In genomic region chr4:148878192-148878983, GRCm38 (mm10) we compare ENCODE assay signal across 14 mouse cellular contexts.
A peak's percentile ranks its signal among the peaks of the same experiment; 100 is the strongest.
DNase-seq lines count a peak whose midpoint lies in the region; ATAC-seq and TF ChIP-seq lines count a peak whose summit lies in the region.
"Had no signal": no experiment of that assay in that cellular context is flagged by ENCODE, and none has a peak within 500 bp of the region (broad histone marks: within the 10 kb centered on the region; RNA-seq: fewer than 3 reads in every experiment).

No protein-coding gene starts in this region.

- H3K79me2 ChIP-seq in MEL (ENCODE audit: control insufficient read depth, insufficient read depth, low read length, poor library complexity) = no peaks in the 10 kb centered on the region

- H3K27me3 ChIP-seq in heart, embryonic 12.5 days (replicated peaks) = no peaks in the 10 kb centered on the region
- H3K27me3 ChIP-seq in MEL (ENCODE audit: control insufficient read depth in 1 of 2, insufficient read depth in 2 of 2, low read length in 2 of 2) = no peaks in the 10 kb centered on the region
- no peaks in the 10 kb centered on the region for H3K27me3 ChIP-seq in intestine, postnatal 0 days (replicated peaks; ENCODE audit: control insufficient read depth, insufficient read depth, low read length)

- peak overlapping the region; percentile 94 for H3K27ac ChIP-seq in heart, embryonic 12.5 days (ENCODE audit: poor library complexity, severe bottlenecking)
- H3K27ac ChIP-seq in left cerebral cortex, adult 2 months = no peak overlapping the region
- no peak overlapping the region for H3K27ac ChIP-seq in MEL (ENCODE audit: control insufficient read depth, low read depth, low read length)
- H3K27ac ChIP-seq in intestine, postnatal 0 days (ENCODE audit: low read depth, low read length) = no peak overlapping the region
- H3K27ac ChIP-seq: liver, embryonic 14.5 days had no signal

- peaks cover 83% of the 10 kb centered on the region for H3K4me1 ChIP-seq in heart, embryonic 12.5 days (replicated peaks)
- H3K4me1 ChIP-seq in MEL (ENCODE audit: control insufficient read depth in 1 of 2, insufficient read depth in 2 of 2, low read length in 2 of 2) = peaks cover 2 to 31% of the 10 kb centered on the region in 2 experiments; a peak in 3 of 4 replicates
- no peaks in the 10 kb centered on the region for H3K4me1 ChIP-seq in intestine, postnatal 0 days (replicated peaks; ENCODE audit: control insufficient read depth, insufficient read depth, low read length)

- no peaks in the 10 kb centered on the region for H3K9me3 ChIP-seq in heart, embryonic 12.5 days (replicated peaks)
- H3K9me3 ChIP-seq in MEL (replicated peaks; ENCODE audit: insufficient read depth, low read length) = no peaks in the 10 kb centered on the region
- H3K9me3 ChIP-seq in intestine, postnatal 0 days (ENCODE audit: control insufficient read depth) = no peaks in the 10 kb centered on the region

- TF ChIP-seq CTCF in left cerebral cortex, adult 2 months (IDR thresholded peaks at IDR 0.05) = peak; percentile 19
- TF ChIP-seq CTCF in MEL (IDR thresholded peaks at IDR 0.05 in 2 of 3, conservative IDR thresholded peaks at IDR 0.05 in 1 of 3; ENCODE audit: control insufficient read depth in 1 of 3, insufficient read depth in 1 of 3, low read depth in 2 of 3, low read length in 3 of 3, poor library complexity in 1 of 3, severe bottlenecking in 1 of 3) = peak; percentile 4 to 31 (median 11); a peak in 2 of 6 replicates
- peak; percentile 29; the same call in 1 of the 2 replicates for TF ChIP-seq CTCF in intestine, postnatal 0 days (IDR thresholded peaks at IDR 0.05; ENCODE audit: low read depth)

- peak overlapping the region; percentile 49 for H3K4me2 ChIP-seq in heart, embryonic 12.5 days
- no peak overlapping the region for H3K4me2 ChIP-seq in intestine, postnatal 0 days (replicated peaks; ENCODE audit: low read depth)

- no peak; the same call in 1 of the 2 replicates for TF ChIP-seq RAD21 in MEL (IDR thresholded peaks at IDR 0.05; ENCODE audit: low read depth, low read length)

- H3K4me3 ChIP-seq in heart, embryonic 12.5 days = no peak overlapping the region
- no peak overlapping the region for H3K4me3 ChIP-seq in left cerebral cortex, adult 2 months
- H3K4me3 ChIP-seq in MEL (ENCODE audit: control insufficient read depth in 1 of 2, insufficient read depth in 1 of 2, low read depth in 2 of 2, low read length in 2 of 2) = 0 out of 4 replicates have a peak overlapping the region, but pooled peaks of 1 of the 2 experiments have one; percentile 0
- H3K4me3 ChIP-seq in intestine, postnatal 0 days (ENCODE audit: low read depth, low read length) = no peak overlapping the region
- H3K4me3 ChIP-seq: erythroblast, embryonic 14.5 days had no signal

- WGBS in heart, embryonic 12.5 days = 35% methylated on average over 11 of the region's 11 CpGs
- WGBS in intestine, postnatal 0 days = 69% methylated on average over 11 of the region's 11 CpGs

- no peak for ATAC-seq in heart, embryonic 12.5 days (ENCODE audit: insufficient number of reproducible peaks, low FRiP score)
- no peak for ATAC-seq in intestine, postnatal 0 days
- ATAC-seq: CD4-positive, CD25-positive, alpha-beta regulatory T cell, adult 4 months; inflammation-experienced regulatory T-cells, adult 6 months had no signal

- H3K36me3 ChIP-seq in heart, embryonic 12.5 days = no peaks in the 10 kb centered on the region
- H3K36me3 ChIP-seq in MEL (ENCODE audit: control insufficient read depth in 1 of 2, insufficient read depth in 2 of 2, low read length in 2 of 2) = peaks cover 0 to 17% of the 10 kb centered on the region in 2 experiments; a peak in 2 of 4 replicates
- no peaks in the 10 kb centered on the region for H3K36me3 ChIP-seq in intestine, postnatal 0 days (ENCODE audit: control insufficient read depth, insufficient read depth)

- H3K9ac ChIP-seq in heart, embryonic 12.5 days = peak overlapping the region; percentile 48
- H3K9ac ChIP-seq in MEL (ENCODE audit: control insufficient read depth, low read depth, low read length, poor library complexity, severe bottlenecking) = no peak overlapping the region
- H3K9ac ChIP-seq in intestine, postnatal 0 days (ENCODE audit: low read depth, low read length) = no peak overlapping the region
- H3K9ac ChIP-seq: liver, embryonic 14.5 days had no signal

- intact Hi-C loops in left cerebral cortex, adult 2 months (cut with DNase I) = no loop called here
- intact Hi-C loops in left cerebral cortex, postnatal 14 days (cut with DNase I) = no loop called here

- DNase-seq in heart, adult 11 months = no peak
- DNase-seq in left cerebral cortex, adult 2 months (ENCODE audit: extremely low spot score in 1 of 2, low spot score in 2 of 2) = no peak
- DNase-seq in left cerebral cortex, postnatal 14 days (ENCODE audit: low spot score in 2 of 2) = no peak
- DNase-seq in MEL (ENCODE audit: low read depth, low spot score) = no peak
- DNase-seq in retina, embryonic 14.5 days (ENCODE audit: low spot score) = no peak
- DNase-seq: cerebellum, adult 11-12 months; layer of hippocampus, postnatal 36 days; right cerebral cortex, adult 18-20 months had no signal

- TF ChIP-seq EP300 in MEL (IDR thresholded peaks at IDR 0.05; ENCODE audit: low read depth in 1 of 2, low read length in 2 of 2) = no peak

- no peak for TF ChIP-seq POLR2A in MEL (IDR thresholded peaks at IDR 0.05; ENCODE audit: control insufficient read depth in 1 of 2, insufficient read depth in 1 of 2, low read depth in 1 of 2, low read length in 2 of 2, poor library complexity in 1 of 2)

TF ChIP-seq in MEL, 35 proteins besides CTCF, POLR2A, EP300 and RAD21:
- TF ChIP-seq TAL1 (IDR thresholded peaks at IDR 0.05; ENCODE audit: low read length) (no peak), SMC3 (IDR thresholded peaks at IDR 0.05; ENCODE audit: low read depth, low read length) (no peak), CHD2 (IDR thresholded peaks at IDR 0.05; ENCODE audit: low read length) (no peak)
TF ChIP-seq in MEL: peak in this region for 0.
